Comparison of ENCODE assay signal across 33 mouse cellular contexts in the genomic region with DNA sequence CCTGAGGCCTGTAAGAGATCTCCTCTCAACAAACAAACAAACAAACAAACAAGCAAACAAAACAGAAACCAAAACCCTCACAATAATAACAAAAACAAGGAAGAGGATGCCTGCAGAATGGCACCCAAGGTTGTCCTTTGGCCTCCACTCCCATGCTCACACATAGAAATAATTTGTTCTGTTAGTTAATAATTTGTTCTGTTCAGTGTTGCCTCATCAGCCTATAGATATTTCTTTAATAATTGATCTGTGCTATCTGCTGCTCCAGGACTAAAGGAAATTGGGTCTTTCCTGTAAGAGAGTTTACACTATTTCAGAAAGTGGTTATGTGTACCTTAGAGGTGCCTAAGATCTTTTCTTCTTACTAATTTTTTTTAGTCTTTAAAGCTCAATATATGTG.
"Had no signal": no experiment of that assay in that cellular context is flagged by ENCODE, and none has a peak within 500 bp of the region (broad histone marks: within the 10 kb centered on the region; RNA-seq: fewer than 3 reads in every experiment).

No protein-coding gene starts in this region.

- H3K4me2 ChIP-seq: heart, embryonic 11.5 days; heart, embryonic 12.5 days; heart, embryonic 13.5 days; heart, embryonic 15.5 days; hindbrain, embryonic 12.5 days; hindbrain, embryonic 13.5 days; hindbrain, embryonic 14.5 days; hindbrain, embryonic 15.5 days; kidney, embryonic 15.5 days had no signal

- H3K27ac ChIP-seq: heart, embryonic 10.5 days; heart, embryonic 13.5 days; heart, embryonic 15.5 days; hindbrain, embryonic 10.5 days; hindbrain, embryonic 12.5 days; hindbrain, embryonic 13.5 days; hindbrain, embryonic 14.5 days; hindbrain, embryonic 15.5 days; hindbrain, postnatal 0 days; kidney, embryonic 15.5 days; kidney, postnatal 0 days; layer of hippocampus, adult 2 months; left cerebral cortex, adult 2 months had no signal

- ATAC-seq: hindbrain, embryonic 16.5 days; hindbrain, postnatal 0 days; inflammation-experienced regulatory T-cells, adult 6 months had no signal

- H3K9ac ChIP-seq: heart, embryonic 12.5 days; heart, embryonic 13.5 days; heart, embryonic 15.5 days; hindbrain, embryonic 12.5 days; hindbrain, embryonic 13.5 days; hindbrain, embryonic 14.5 days; hindbrain, embryonic 15.5 days; kidney, embryonic 15.5 days had no signal

- H3K4me3 ChIP-seq: heart, embryonic 10.5 days; heart, embryonic 12.5 days; heart, embryonic 13.5 days; heart, embryonic 15.5 days; hindbrain, embryonic 10.5 days; hindbrain, embryonic 12.5 days; hindbrain, embryonic 13.5 days; hindbrain, embryonic 15.5 days; kidney, embryonic 15.5 days; layer of hippocampus, adult 2 months; left cerebral cortex, adult 2 months had no signal

- H3K9me3 ChIP-seq: heart, embryonic 10.5 days; heart, embryonic 12.5 days; heart, embryonic 13.5 days; heart, embryonic 15.5 days; hindbrain, embryonic 10.5 days; hindbrain, embryonic 12.5 days; hindbrain, embryonic 13.5 days; hindbrain, embryonic 15.5 days; kidney, embryonic 15.5 days had no signal

- H3K36me3 ChIP-seq: heart, embryonic 10.5 days; heart, embryonic 12.5 days; heart, embryonic 13.5 days; heart, embryonic 15.5 days; hindbrain, embryonic 10.5 days; hindbrain, embryonic 12.5 days; hindbrain, embryonic 13.5 days; hindbrain, embryonic 15.5 days; kidney, embryonic 15.5 days had no signal

- H3K27me3 ChIP-seq: heart, embryonic 12.5 days; heart, embryonic 13.5 days; heart, embryonic 15.5 days; hindbrain, embryonic 12.5 days; hindbrain, embryonic 13.5 days; hindbrain, embryonic 15.5 days; kidney, embryonic 15.5 days had no signal

- H3K4me1 ChIP-seq: heart, embryonic 10.5 days; heart, embryonic 15.5 days; hindbrain, embryonic 10.5 days; hindbrain, embryonic 12.5 days; hindbrain, embryonic 13.5 days; hindbrain, embryonic 15.5 days had no signal

- DNase-seq: heart, postnatal 10 days; heart, postnatal 14 days; heart, postnatal 36 days; heart, postnatal 4 days; kidney, adult 11 months; kidney, adult 18-20 months; kidney, adult 2 months; kidney, adult 8-10 months; kidney, adult 9 months; kidney, postnatal 10 days; kidney, postnatal 14 days; kidney, postnatal 25 days; kidney, postnatal 36 days; kidney, postnatal 4 days; layer of hippocampus, adult 9-11 months; layer of hippocampus, postnatal 36 days had no signal
